Mouse (Mus musculus) layer of hippocampus, adult 8-10 months (tissue): Measurements from ENCODE around the gene Gm44579. TPM values are rescaled to one million over a fixed set of nuclear protein-coding genes. Genes with fewer than 3 reads are reported as not detected.
A peak's percentile ranks its signal among the peaks of the same experiment; 100 is the strongest.

ENCODE experiments used
- DNase-seq, 2 experiments: peaks; one replicate each; pipeline ENCODE4 v3.0.0; 2022; ENCODE audit warnings: low spot score in 2 of 2
- total RNA-seq, 4 experiments: library from RNA; stranded (reverse); gene quantifications; 2 replicates each; pipeline ENCODE4 v1.2.4; 2022

Gene Gm44579
- total RNA-seq, 4 experiments from 2014 or later = 0.21 to 0.45 (median 0.27) TPM; not detected in 1

GRCm38 (mm10) chr15:98168622-98169004 lies 52.2 kb downstream of the Gm44579 start:
- DNase-seq = no peak

DNA sequence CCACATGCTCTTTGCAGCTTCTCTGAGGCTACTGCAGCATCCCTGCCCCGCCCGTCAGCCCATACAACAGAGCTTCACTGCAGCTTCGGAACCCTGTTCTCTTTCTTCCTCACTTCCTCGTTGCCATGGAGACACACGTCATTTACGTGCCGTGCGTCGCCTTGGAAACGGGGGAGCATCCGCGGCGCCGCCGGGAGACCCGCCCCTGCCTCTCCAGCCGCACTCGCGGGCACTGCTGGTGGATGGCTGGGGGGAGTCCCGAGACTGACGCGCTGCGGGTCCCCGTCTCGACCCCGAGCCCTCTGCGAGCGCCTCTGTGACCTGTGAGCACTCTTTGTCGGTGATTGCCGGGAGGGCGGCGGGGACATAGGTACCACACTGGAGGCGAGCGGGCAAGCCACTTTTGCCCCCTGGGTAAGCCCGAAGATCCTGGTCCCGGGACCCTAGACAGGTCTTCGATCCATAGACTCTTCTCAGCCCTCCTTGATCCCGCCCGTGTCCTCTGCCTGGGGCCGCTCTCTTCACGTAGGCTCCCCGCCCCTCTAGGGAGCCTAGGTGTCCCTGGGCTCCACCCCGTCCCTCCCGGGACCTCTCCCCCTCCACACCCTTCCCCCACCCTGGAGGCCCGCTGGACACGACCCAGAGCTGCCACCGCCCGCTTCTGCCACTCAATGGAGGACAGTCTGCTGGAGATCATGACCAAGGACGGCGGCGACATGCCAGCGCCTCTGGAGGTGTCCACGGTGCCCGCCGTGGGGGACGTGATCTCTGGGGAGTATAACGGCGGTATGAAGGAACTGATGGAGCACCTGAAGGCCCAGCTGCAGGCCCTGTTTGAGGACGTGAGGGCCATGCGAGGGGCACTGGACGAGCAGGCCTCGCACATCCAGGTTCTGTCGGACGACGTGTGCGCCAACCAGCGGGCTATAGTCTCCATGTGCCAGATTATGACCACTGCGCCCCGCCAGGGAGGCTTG lies 52.8 kb downstream of the Gm44579 start:
- DNase-seq = peak; percentile 89 to 90

DNA sequence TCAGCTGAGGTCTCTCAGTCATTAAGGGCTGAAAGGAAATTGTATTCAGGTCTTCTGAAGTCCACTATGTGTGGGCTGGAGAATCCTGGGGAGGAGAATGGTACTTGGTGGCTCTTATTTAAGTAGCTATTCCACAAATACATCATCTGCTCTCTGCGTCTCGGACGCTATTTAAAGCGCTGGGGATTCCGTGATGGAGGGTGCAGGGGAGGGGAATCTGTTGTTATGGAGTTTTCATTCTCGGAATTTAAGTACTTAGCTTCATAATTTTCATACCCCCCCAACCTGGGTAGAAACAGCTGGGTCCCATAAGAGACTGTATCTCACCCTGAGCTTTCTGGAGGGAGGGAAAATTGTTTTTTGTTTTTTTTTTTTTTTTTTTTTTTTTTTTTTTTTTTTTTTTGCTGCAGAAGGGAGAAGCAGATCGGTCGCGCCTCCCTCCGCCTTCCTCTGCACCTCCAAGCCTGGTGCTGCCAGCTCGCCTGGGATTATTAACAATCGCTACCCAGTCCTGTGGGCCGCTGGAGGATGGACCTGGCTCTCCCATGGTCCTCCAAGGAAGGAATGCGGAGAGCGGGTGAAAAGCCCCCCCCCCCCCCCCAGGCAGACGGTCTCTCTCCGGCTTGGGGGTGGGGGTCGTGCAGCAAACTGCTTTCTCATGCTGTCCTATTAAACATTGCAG lies 53.7 kb downstream of the Gm44579 start, which contains the start of gene Ccdc184:
TSS of gene Ccdc184 (plus strand) at position 196 of the 682 bp plus-strand sequence.
- DNase-seq = no peak

- no peak for DNase-seq
Measured at GRCm38 (mm10) chr15:98165525-98165924, 55.3 kb downstream of the Gm44579 start, which contains the start of gene Asb8. Gene Asb8 (minus strand): TSS chr15:98165625.

DNA sequence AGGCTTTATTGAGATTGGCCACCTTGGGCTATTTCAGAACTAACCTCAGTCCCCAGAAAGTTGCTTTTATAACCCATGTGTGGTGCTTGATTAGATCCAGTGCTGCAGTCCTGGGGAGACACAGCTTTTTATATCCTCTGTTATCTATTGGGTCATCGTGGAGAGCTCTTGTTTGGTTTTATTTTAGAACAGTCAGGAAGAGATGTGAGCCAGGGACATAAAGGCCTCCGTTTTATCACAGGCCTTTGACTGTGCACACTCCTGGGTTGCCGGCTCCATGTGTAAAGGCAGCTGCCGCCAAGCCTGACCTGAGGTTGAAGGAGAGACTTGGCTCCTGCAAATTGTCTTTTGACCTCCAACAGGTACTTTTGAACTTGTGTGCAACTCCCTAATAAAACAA lies 58.2 kb downstream of the Gm44579 start:
- no peak for DNase-seq

GRCm38 (mm10) chr15:98161026-98161805 lies 59.6 kb downstream of the Gm44579 start:
- no peak for DNase-seq

DNA sequence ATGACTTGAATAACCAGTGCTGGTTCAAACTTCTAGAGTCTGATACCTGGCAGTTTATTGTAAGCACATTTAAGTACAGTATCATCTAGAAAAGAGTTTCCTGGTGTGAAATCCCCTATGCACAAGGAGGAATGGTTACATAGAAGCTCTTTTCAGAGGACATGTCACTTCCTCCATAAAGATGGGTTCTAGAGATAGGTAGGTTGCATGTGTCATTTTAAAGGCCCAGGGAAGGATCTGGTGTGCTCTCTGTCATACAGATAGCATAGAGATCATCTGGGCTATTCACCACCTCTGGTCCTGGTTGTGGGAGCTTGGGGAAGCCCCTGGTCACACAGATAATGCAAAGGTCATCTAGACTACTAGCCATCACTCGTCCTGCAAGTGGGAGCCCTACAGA lies 63.5 kb downstream of the Gm44579 start:
- DNase-seq = no peak

DNA sequence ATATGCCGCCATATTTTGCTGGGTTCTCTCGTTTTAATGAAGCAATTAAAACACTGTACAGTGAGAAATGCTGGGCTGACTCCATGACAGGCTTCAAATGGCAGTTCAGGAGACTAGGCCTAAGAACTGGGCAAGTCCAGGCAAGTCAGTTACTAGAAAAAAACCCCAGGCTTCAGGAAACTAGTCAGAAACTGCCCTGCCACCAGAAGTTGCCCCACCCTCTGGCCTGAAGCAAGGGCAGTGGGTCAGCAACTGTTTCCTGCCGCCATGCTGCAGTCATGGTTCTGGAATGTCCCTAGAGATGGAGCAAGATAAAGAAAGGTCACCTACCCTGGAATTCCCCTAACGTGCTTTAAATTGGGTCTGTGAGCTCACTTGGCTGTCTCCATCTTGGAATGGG lies 64.8 kb downstream of the Gm44579 start:
- DNase-seq = no peak

GRCm38 (mm10) chr15:98155272-98155671 lies 65.5 kb downstream of the Gm44579 start:
- no peak for DNase-seq

- no peak for DNase-seq
Measured at GRCm38 (mm10) chr15:98154631-98155030, 66.1 kb downstream of the Gm44579 start.

- DNase-seq = no peak
Measured at GRCm38 (mm10) chr15:98154146-98154545, 66.6 kb downstream of the Gm44579 start.

DNA sequence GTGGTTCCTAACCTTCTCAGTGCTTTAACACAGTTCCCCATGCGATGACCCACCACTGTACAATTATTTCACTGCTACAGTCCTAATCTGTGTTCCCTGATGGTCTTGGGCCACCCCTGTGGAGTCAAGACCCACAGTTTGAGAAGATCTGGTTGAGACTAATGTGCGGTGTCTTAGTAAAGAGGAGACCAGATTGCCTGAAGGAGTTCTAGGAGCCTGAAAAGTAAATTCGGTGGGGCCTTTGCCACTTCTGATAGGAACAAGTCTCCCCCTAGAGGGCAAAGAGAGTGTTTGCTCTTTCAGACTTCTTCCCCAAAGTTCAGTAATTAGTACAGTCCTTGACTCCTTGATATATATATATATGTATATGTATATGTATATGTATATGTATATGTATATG lies 67.2 kb downstream of the Gm44579 start:
- no peak for DNase-seq

DNA sequence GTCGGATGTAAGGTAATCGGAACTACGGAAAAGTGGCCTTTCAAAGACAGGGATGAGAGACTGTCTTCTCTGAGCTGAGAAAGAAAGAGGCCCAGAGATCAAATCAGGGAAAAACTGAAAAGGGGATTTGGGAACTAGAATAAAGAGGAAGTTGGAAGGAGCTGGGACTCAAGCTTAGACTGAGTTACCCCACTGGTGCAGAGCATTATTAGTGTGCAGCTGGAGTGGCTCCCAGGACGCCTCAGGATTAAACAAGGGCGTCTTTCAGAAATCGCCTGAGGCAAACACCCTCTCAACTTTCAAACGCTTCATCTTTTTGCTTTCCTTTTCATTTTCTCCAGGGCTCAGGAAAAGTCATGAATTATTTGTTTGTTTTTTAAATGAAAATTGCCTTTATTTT lies 67.9 kb downstream of the Gm44579 start:
- no peak for DNase-seq

DNA sequence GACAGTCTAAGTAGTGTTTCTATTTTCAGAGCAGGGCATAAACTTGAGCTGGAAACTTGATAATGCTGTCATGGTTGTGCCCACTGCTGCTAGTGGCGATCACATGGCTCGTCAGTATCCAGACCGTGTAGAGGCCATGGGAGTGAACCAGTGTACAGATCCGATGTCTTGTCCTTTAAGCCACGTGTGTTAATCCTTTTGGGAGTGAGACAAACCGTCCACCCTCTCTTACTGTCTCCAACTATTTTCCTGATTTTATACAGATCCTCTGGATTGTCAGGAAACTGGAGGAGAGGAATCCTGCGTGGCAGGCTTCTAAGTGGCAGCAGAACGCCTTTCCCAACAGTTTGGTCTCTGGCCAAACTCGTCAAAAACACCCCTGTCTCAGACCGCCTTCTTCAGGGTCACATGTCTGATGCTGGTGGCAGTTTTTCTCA lies 71.6 kb downstream of the Gm44579 start:
- DNase-seq = no peak

DNA sequence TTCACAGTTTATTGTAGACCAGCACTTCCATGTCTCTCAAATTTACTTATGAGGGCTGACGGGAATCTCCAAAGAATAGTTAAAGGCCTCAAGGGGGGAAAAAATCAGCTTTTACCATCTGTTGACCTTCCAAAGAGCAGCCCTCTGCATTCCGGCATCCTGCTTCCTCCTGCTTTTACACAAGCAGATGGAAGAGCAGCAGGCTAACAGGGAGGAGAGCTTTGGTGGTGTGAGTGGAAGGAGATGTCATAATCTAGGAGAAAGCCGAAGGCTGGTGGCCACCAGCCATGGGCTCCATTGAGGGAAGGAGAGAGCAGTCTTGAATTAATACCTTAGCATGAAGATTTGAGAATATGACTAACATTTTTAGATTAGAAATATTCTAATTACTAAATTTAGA lies 72.4 kb downstream of the Gm44579 start:
- DNase-seq = no peak

GRCm38 (mm10) chr15:98145559-98146181 lies 75.1 kb downstream of the Gm44579 start:
- peak; percentile 90 to 95 for DNase-seq

- DNase-seq = no peak
Measured at GRCm38 (mm10) chr15:98144861-98145507, 75.8 kb downstream of the Gm44579 start.

- DNase-seq = no peak
Measured at GRCm38 (mm10) chr15:98142515-98142914, 78.3 kb downstream of the Gm44579 start.

GRCm38 (mm10) chr15:98140809-98141208 lies 80.0 kb downstream of the Gm44579 start:
- DNase-seq = no peak

GRCm38 (mm10) chr15:98139763-98140162 lies 81.0 kb downstream of the Gm44579 start:
- DNase-seq = no peak
